ENCODE assay signal across 19 mouse cellular contexts in genomic region chr7:73909432-73910205, GRCm38 (mm10).
"Had no signal": no experiment of that assay in that cellular context is flagged by ENCODE, and none has a peak within 500 bp of the region (broad histone marks: within the 10 kb centered on the region; RNA-seq: fewer than 3 reads in every experiment).

No protein-coding gene starts in this region.

- H3K9me3 ChIP-seq: limb, embryonic 10.5 days; limb, embryonic 13.5 days; liver, embryonic 12.5 days; liver, embryonic 15.5 days; lung, embryonic 15.5 days; megakaryocyte, embryonic 14.5 days; midbrain, embryonic 10.5 days; midbrain, embryonic 13.5 days had no signal

- H3K27me3 ChIP-seq: limb, embryonic 13.5 days; liver, embryonic 12.5 days; liver, embryonic 15.5 days; lung, embryonic 15.5 days; megakaryocyte, embryonic 14.5 days had no signal

- ATAC-seq: liver, embryonic 12.5 days; midbrain, embryonic 13.5 days; midbrain, embryonic 16.5 days had no signal

- H3K4me2 ChIP-seq: liver, embryonic 12.5 days; liver, embryonic 15.5 days; lung, embryonic 15.5 days; midbrain, embryonic 13.5 days had no signal

- H3K27ac ChIP-seq: limb, embryonic 10.5 days; limb, embryonic 13.5 days; liver, embryonic 12.5 days; liver, embryonic 15.5 days; lung, embryonic 15.5 days; midbrain, embryonic 10.5 days; midbrain, embryonic 13.5 days had no signal

- H3K4me3 ChIP-seq: limb, embryonic 10.5 days; limb, embryonic 13.5 days; liver, embryonic 12.5 days; liver, embryonic 15.5 days; lung, embryonic 15.5 days; megakaryocyte, embryonic 14.5 days; midbrain, embryonic 10.5 days; midbrain, embryonic 13.5 days; myocyte had no signal

- H3K36me3 ChIP-seq: limb, embryonic 10.5 days; limb, embryonic 13.5 days; liver, embryonic 12.5 days; liver, embryonic 15.5 days; lung, embryonic 15.5 days; midbrain, embryonic 10.5 days; midbrain, embryonic 13.5 days had no signal

- DNase-seq: kidney, adult 9 months; kidney, postnatal 14 days; kidney, postnatal 4 days; liver; lung, adult 18-20 months; lung, postnatal 10 days; lung, postnatal 36 days; thymus, adult 18-20 months; thymus, postnatal 36 days had no signal

- H3K9ac ChIP-seq: limb, embryonic 13.5 days; liver, embryonic 12.5 days; liver, embryonic 15.5 days; lung, embryonic 15.5 days; midbrain, embryonic 13.5 days had no signal

- H3K4me1 ChIP-seq: liver, embryonic 12.5 days; liver, embryonic 15.5 days; lung, embryonic 15.5 days; megakaryocyte, embryonic 14.5 days had no signal
